Mouse (Mus musculus): ENCODE data around the gene Fnip1.

- TF ChIP-seq CTCF (IDR thresholded peaks at IDR 0.05; ENCODE audit: control insufficient read depth, insufficient read depth, insufficient replicate concordance, low read depth, low read length), result no peak
- no peak for TF ChIP-seq POLR2A (IDR thresholded peaks at IDR 0.05; ENCODE audit: control insufficient read depth, low read depth, low read length)
Measured at GRCm38 (mm10) chr11:54502546-54503245, 64.7 kb downstream of the Fnip1 start.

All from testis, adult 2 months (tissue).